Mouse (Mus musculus): ENCODE results near the gene Ccdc86. TPM values are rescaled to one million over a fixed set of nuclear protein-coding genes. Genes with fewer than 3 reads are reported as not detected.

Gene Ccdc86
- polyA plus RNA-seq, 1 experiment: 31.3 TPM

DNA sequence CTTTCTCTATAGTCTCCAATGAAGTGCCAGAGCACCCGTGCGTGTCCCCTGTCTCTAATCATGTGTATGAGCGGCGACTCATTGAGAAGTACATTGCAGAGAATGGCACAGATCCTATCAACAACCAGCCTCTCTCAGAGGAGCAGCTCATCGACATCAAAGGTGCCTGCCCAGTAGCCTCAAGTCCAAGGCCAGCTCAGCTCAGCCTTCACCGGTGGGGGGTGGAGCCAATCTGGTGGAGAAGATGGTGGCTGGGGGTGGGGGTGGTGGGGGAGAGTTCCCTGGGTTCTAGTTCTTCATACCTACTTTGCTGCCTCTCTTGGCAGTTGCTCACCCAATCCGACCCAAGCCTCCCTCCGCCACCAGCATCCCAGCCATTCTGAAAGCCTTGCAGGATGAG is 51.6 kb downstream of the Ccdc86 start:
- Histone ChIP-seq H3K79me3 (ENCODE audit: low read depth) (peaks cover 36% of the 10 kb centered on the region), H3K79me2 (ENCODE audit: control insufficient read depth, insufficient read depth) (peaks cover 46% of the 10 kb centered on the region), H3ac (ENCODE audit: control insufficient read depth, insufficient read length, low read depth) (no peak overlapping the region), H3K27me3 (ENCODE audit: control insufficient read depth, insufficient read depth, insufficient read length) (no peaks in the 10 kb centered on the region), H3K4me3 (ENCODE audit: insufficient read depth, poor library complexity, severe bottlenecking) (no peak overlapping the region), H3K36me3 (ENCODE audit: control insufficient read depth, insufficient read depth) (peaks cover 54% of the 10 kb centered on the region)
- TF ChIP-seq MAX (IDR thresholded peaks at IDR 0.05): no peak
- no peak for TF ChIP-seq CEBPB (IDR thresholded peaks at IDR 0.05; ENCODE audit: low read depth)
- TF ChIP-seq FOSL1 (IDR thresholded peaks at IDR 0.05; ENCODE audit: insufficient read depth, low read length, poor library complexity, severe bottlenecking): no peak

DNA sequence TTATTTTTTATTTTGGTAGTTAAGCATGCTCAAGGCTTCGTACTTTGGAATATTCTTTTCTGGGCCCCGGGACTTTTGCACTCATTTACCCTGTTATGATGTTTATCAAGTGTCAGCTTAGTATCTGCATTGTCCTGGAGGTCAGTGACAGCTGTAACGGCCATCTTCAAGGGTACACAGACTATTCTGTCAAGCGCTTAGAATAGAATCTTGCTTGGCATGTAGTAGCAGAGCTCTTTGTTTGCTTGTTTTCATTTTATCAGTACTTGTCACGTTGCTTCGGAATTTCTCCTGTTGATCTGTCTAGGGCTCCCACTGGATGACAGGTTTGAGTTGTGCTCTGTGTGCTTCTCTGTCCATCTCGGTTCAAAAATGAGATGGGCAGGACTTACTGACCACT is 52.2 kb downstream of the Ccdc86 start:
- Histone ChIP-seq H3K36me3 (ENCODE audit: control insufficient read depth, insufficient read depth) (peaks cover 47% of the 10 kb centered on the region), H3K4me3 (ENCODE audit: insufficient read depth, poor library complexity, severe bottlenecking) (no peak overlapping the region), H3ac (ENCODE audit: control insufficient read depth, insufficient read length, low read depth) (no peak overlapping the region), H3K79me2 (ENCODE audit: control insufficient read depth, insufficient read depth) (peaks cover 46% of the 10 kb centered on the region), H3K79me3 (ENCODE audit: low read depth) (peaks cover 34% of the 10 kb centered on the region), H3K27me3 (ENCODE audit: control insufficient read depth, insufficient read depth, insufficient read length) (no peaks in the 10 kb centered on the region)
- TF ChIP-seq MYOD1 (IDR thresholded peaks at IDR 0.05; ENCODE audit: control insufficient read depth, insufficient read length, low read depth): no peak
- no peak for TF ChIP-seq MAX (IDR thresholded peaks at IDR 0.05)
- TF ChIP-seq MYOG (IDR thresholded peaks at IDR 0.05; ENCODE audit: control insufficient read depth, extremely low read depth, insufficient read length): no peak

DNA sequence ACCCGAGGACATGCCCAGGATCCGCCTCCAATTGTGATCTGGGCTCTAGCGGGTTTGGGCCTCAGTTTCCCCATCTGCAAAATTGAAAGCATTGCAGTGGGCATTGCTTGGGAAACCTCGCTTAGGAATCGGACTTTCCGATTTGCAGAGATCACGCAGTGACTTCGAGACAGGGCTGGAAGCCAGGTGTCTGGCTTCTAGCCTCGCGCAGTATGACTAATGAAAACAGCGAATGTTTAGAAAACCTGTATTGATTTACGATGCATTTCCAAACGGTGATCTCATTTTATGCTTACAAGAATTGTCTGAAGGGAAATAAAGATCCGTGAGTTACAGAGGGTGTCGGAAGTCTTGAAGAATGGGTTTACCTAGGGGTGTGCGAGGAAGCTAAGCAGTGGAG is 53.4 kb downstream of the Ccdc86 start:
- H3K4me3 ChIP-seq (ENCODE audit: insufficient read depth, poor library complexity, severe bottlenecking): peak overlapping the region; percentile 97
- H3K36me3 ChIP-seq (ENCODE audit: control insufficient read depth, insufficient read depth): peaks cover 36% of the 10 kb centered on the region
- no peaks in the 10 kb centered on the region for H3K27me3 ChIP-seq (ENCODE audit: control insufficient read depth, insufficient read depth, insufficient read length)
- TF ChIP-seq MYOD1 (IDR thresholded peaks at IDR 0.05; ENCODE audit: control insufficient read depth, insufficient read length, low read depth) (peak; percentile 2), FOSL1 (IDR thresholded peaks at IDR 0.05; ENCODE audit: insufficient read depth, low read length, poor library complexity, severe bottlenecking) (no peak)
- H3K79me3 ChIP-seq (ENCODE audit: low read depth): peaks cover 34% of the 10 kb centered on the region
- peaks cover 46% of the 10 kb centered on the region for H3K79me2 ChIP-seq (ENCODE audit: control insufficient read depth, insufficient read depth)
- peak overlapping the region; percentile 80 for H3ac ChIP-seq (ENCODE audit: control insufficient read depth, insufficient read length, low read depth)

DNA sequence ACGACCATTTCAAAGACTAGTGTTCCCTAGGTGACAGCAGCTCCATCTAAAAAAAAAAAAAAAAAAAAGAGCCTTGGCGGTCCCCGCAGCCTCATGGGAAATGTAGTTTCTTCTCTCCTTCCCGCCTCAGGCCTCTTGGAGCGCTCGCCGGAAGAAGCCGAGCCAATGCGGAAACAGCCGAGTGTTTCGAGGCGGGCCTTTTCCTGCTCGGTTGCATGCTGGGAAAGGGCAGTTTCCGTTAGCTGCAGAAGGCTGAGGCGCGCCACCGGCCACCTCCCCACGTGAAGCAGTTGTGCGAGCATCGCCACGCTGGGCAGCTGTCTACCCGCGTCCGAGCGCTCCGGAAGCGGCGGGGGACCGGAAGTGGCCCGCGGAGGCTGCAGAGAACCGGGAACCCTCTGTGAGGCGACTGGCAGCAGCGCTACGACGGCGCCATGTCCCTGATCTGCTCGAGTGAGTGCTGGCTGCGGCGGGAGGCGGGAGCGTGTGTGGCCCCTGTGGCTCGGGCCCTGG is 54.0 kb downstream of the Ccdc86 start, which contains the start of gene Prpf19:
Gene Prpf19 (plus strand): TSS at position 216 of the 513 bp plus-strand sequence.
- Histone ChIP-seq H3K27me3 (ENCODE audit: control insufficient read depth, insufficient read depth, insufficient read length) (no peaks in the 10 kb centered on the region), H3K79me3 (ENCODE audit: low read depth) (peaks cover 34% of the 10 kb centered on the region), H3K36me3 (ENCODE audit: control insufficient read depth, insufficient read depth) (peaks cover 30% of the 10 kb centered on the region), H3ac (ENCODE audit: control insufficient read depth, insufficient read length, low read depth) (peak within 1 kb of the TSS; percentile 80), H3K4me3 (ENCODE audit: insufficient read depth, poor library complexity, severe bottlenecking) (peak within 1 kb of the TSS; percentile 97), H3K79me2 (ENCODE audit: control insufficient read depth, insufficient read depth) (peaks cover 46% of the 10 kb centered on the region)
- TF ChIP-seq MAX (IDR thresholded peaks at IDR 0.05) (peak; percentile 94), CTCF (IDR thresholded peaks at IDR 0.05; ENCODE audit: control insufficient read depth, insufficient read depth, insufficient read length) (no peak), USF1 (IDR thresholded peaks at IDR 0.05; ENCODE audit: low read depth) (peak; percentile 10)

DNA sequence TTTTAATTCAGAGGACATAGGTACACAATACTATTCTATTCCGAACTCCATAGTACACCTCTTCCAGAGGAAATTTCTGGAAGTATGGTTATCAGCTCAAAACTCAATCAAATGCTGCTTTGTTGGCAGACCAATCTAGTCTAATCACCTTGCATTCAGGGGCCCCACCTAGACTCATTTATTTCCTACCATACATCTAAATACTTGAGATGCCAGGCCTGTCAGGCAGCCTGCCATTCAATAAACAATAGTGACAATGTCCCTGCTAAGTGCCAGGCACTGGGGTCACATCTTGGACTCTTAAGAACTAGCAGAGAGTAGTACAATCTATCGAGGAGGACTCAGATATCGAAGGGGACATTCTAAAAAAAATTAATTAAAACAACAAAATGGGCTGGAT is 56.9 kb downstream of the Ccdc86 start:
- Histone ChIP-seq H3K36me3 (ENCODE audit: control insufficient read depth, insufficient read depth) (peaks cover 2% of the 10 kb centered on the region), H3K4me3 (ENCODE audit: insufficient read depth, poor library complexity, severe bottlenecking) (no peak overlapping the region), H3ac (ENCODE audit: control insufficient read depth, insufficient read length, low read depth) (no peak overlapping the region), H3K27me3 (ENCODE audit: control insufficient read depth, insufficient read depth, insufficient read length) (no peaks in the 10 kb centered on the region), H3K79me2 (ENCODE audit: control insufficient read depth, insufficient read depth) (peaks cover 21% of the 10 kb centered on the region), H3K79me3 (ENCODE audit: low read depth) (peaks cover 19% of the 10 kb centered on the region)
- no peak for TF ChIP-seq FOSL1 (IDR thresholded peaks at IDR 0.05; ENCODE audit: insufficient read depth, low read length, poor library complexity, severe bottlenecking)
- no peak for TF ChIP-seq MYOD1 (IDR thresholded peaks at IDR 0.05; ENCODE audit: control insufficient read depth, insufficient read length, low read depth)
- no peak for TF ChIP-seq USF1 (IDR thresholded peaks at IDR 0.05; ENCODE audit: low read depth)
- TF ChIP-seq MAX (IDR thresholded peaks at IDR 0.05): no peak
- TF ChIP-seq CTCF (IDR thresholded peaks at IDR 0.05; ENCODE audit: control insufficient read depth, insufficient read depth, insufficient read length): no peak
- TF ChIP-seq MYOG (IDR thresholded peaks at IDR 0.05; ENCODE audit: control insufficient read depth, extremely low read depth, insufficient read length): no peak
- TF ChIP-seq CEBPB (IDR thresholded peaks at IDR 0.05; ENCODE audit: low read depth): no peak

Other genes starting within 250 kb of the Ccdc86 start
- 0.04 TPM for gene Cd5, start 210.3 kb downstream of the Ccdc86 start, polyA plus RNA-seq (2012; fragmentation: generic; extraction: Trizol)
- 0.30 TPM for gene Cd6, start 119.2 kb downstream of the Ccdc86 start, polyA plus RNA-seq (2012; fragmentation: generic; extraction: Trizol)
- 6.3 TPM for gene Slc15a3, start 109.5 kb downstream of the Ccdc86 start, polyA plus RNA-seq (2012; fragmentation: generic; extraction: Trizol)
- gene Tmem132a, start 79.3 kb downstream of the Ccdc86 start, polyA plus RNA-seq (2012; fragmentation: generic; extraction: Trizol): 130 TPM
- gene Tmem109, start 67.3 kb downstream of the Ccdc86 start, polyA plus RNA-seq (2012; fragmentation: generic; extraction: Trizol): 141 TPM
- 299 TPM for gene Prpf19, start 54.0 kb downstream of the Ccdc86 start, polyA plus RNA-seq (2012; fragmentation: generic; extraction: Trizol)
- not detected for gene Zp1, start 28.6 kb downstream of the Ccdc86 start, polyA plus RNA-seq (2012; fragmentation: generic; extraction: Trizol)
- 0.07 TPM for gene Ptgdr2, start 12.1 kb downstream of the Ccdc86 start, polyA plus RNA-seq (2012; fragmentation: generic; extraction: Trizol)
- gene Ms4a10, start 25.4 kb upstream of the Ccdc86 start, polyA plus RNA-seq (2012; fragmentation: generic; extraction: Trizol): not detected
- gene Ms4a15, start 44.0 kb upstream of the Ccdc86 start, polyA plus RNA-seq (2012; fragmentation: generic; extraction: Trizol): not detected
- gene Ms4a18, start 68.8 kb upstream of the Ccdc86 start, polyA plus RNA-seq (2012; fragmentation: generic; extraction: Trizol): not detected
- gene Ms4a8a, start 131.8 kb upstream of the Ccdc86 start, polyA plus RNA-seq (2012; fragmentation: generic; extraction: Trizol): not detected
- gene 1700017D01Rik, start 181.6 kb upstream of the Ccdc86 start, polyA plus RNA-seq (2012; fragmentation: generic; extraction: Trizol): not detected
- not detected for gene 1700025F22Rik, start 216.1 kb upstream of the Ccdc86 start, polyA plus RNA-seq (2012; fragmentation: generic; extraction: Trizol)
- not detected for gene Ms4a13, start 247.5 kb upstream of the Ccdc86 start, polyA plus RNA-seq (2012; fragmentation: generic; extraction: Trizol)

Measured in C2C12 (cell line).